Mouse (Mus musculus) urinary bladder, postnatal 4 days (tissue): Measurements from ENCODE around the gene Ubl3.

ENCODE experiments used
- DNase-seq, 2 experiments: peaks; one replicate each; pipeline ENCODE4 v3.0.0; 2021 to 2022; ENCODE audit warnings: low spot score in 2 of 2

Ubl3 gene

GRCm38 (mm10) chr5:148486202-148486601 is 66.4 kb downstream of the Ubl3 start:
- DNase-seq, result no peak

DNA sequence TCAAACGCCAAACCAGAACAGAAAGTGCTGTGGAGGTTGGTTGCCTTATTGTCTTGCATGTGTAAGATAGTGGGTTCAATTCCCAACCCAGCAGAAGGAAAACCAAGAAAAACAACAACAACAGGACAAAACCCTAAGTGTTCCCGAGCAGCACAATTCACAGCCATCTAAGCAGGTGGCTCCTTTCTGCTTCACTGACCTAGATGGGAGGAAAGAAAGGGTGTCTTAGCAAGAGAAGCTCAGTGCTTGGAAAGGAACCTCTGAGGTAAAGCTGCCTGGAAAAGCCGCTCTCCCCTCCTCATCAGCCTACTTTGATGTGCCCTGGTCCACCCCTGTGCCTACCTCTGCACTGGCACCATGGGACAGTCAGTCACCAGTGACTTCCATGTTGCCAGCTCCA is 70.8 kb downstream of the Ubl3 start:
- DNase-seq, result no peak

GRCm38 (mm10) chr5:148474346-148474745 is 78.2 kb downstream of the Ubl3 start:
- no peak for DNase-seq

- DNase-seq, result no peak
These were observed 83.8 kb downstream of the Ubl3 start for GRCm38 (mm10) chr5:148468626-148469441.

- no peak for DNase-seq
These were observed 85.5 kb downstream of the Ubl3 start for GRCm38 (mm10) chr5:148466933-148467607.

- DNase-seq, result no peak
These were observed 86.5 kb downstream of the Ubl3 start for GRCm38 (mm10) chr5:148466116-148466515.

- no peak for DNase-seq
These were observed 87.5 kb downstream of the Ubl3 start for GRCm38 (mm10) chr5:148465091-148465490.

DNA sequence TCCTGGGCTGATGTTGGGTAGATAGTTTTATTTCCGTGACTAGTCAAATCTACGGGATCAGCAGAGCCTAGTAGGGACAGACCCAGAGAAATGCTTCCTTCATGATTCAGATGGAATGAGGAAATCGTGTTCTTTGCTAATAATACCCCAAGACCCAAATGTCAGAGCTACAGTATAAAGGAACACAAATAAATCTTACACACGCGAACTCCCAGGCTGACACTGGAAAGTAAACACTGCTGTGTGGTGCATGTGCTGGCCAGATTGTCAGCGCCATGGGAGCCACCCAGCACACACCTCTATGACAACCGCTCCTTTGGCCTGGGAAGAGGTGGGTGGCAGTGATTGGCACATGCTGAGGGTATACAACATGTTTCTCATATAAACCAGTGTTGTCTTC is 88.1 kb downstream of the Ubl3 start:
- no peak for DNase-seq

- no peak for DNase-seq
These were observed 88.8 kb downstream of the Ubl3 start for GRCm38 (mm10) chr5:148463783-148464294.
